Mouse (Mus musculus): ENCODE measurements around the gene Ipo5.

DNA sequence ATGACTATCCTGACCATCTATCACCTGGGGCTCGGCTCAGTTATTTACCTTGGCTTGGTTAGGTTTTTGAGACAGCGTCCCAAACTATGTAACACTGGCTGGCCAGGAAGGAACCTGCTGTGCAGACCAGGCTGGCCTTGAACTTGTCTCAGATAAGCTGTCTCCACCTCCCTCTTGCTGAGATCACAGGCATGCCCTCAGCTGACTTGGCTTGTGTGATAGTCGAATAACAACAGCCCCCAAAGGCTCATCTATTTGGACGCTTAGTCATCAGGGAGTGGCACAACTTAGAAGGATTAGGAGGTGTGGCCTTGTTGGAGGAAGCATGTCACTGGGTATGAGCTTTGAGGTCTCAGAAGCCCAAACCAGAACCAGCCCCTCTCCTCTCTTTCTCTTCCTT, 46.1 kb upstream of the Ipo5 start:
- no peak for TF ChIP-seq CTCF (IDR thresholded peaks at IDR 0.05; ENCODE audit: control insufficient read depth, insufficient read depth, insufficient read length)
- no peak for TF ChIP-seq MYOG (IDR thresholded peaks at IDR 0.05; ENCODE audit: control insufficient read depth, extremely low read depth, insufficient read length)
- no peak for TF ChIP-seq USF1 (IDR thresholded peaks at IDR 0.05; ENCODE audit: low read depth)
- no peak for TF ChIP-seq MAX (IDR thresholded peaks at IDR 0.05)
- TF ChIP-seq FOSL1 (IDR thresholded peaks at IDR 0.05; ENCODE audit: insufficient read depth, low read length, poor library complexity, severe bottlenecking): no peak
- TF ChIP-seq MYOD1 (IDR thresholded peaks at IDR 0.05; ENCODE audit: control insufficient read depth, insufficient read length, low read depth): no peak
